24 mouse cellular contexts compared by ENCODE assay signal in the genomic region with DNA sequence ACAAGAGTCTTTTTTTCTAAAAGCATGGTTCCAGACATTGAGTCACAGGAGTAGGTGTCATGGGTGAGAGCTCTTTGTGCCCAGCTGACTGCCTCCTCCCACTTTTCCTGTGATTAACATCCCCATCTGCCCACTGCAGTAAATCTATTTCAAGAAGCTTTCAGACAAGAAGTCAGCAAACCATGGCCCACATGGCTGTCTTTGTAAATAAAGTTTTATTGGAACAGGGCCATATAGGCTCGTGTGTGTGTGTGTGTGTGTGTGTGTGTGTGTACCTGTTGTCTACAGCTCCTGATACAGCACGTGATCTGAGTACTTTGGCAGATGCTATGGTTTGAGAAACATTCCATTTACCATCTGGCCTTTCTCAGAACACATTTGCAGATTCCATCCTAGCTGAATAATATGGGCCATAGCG.
A peak's percentile ranks its signal among the peaks of the same experiment; 100 is the strongest.
DNase-seq lines count a peak whose midpoint lies in the region; ATAC-seq and TF ChIP-seq lines count a peak whose summit lies in the region.
"Had no signal": no experiment of that assay in that cellular context is flagged by ENCODE, and none has a peak within 500 bp of the region (broad histone marks: within the 10 kb centered on the region; RNA-seq: fewer than 3 reads in every experiment).

No protein-coding gene starts in this region.

- no peaks in the 10 kb centered on the region for H3K36me3 ChIP-seq in kidney, postnatal 0 days (ENCODE audit: insufficient read depth, low read length)
- H3K36me3 ChIP-seq: forebrain, embryonic 12.5 days; heart, embryonic 13.5 days; hindbrain, embryonic 13.5 days; limb, embryonic 12.5 days; liver, embryonic 12.5 days; midbrain, embryonic 10.5 days had no signal

- WGBS in kidney, postnatal 0 days, result 39% methylated on average over 3 of the region's 3 CpGs

- intact Hi-C loops in left cerebral cortex, postnatal 36 days (cut with DNase I), result no loop called here

- H3K9me3 ChIP-seq in kidney, postnatal 0 days (replicated peaks; ENCODE audit: low read length), result no peaks in the 10 kb centered on the region
- H3K9me3 ChIP-seq: forebrain, embryonic 12.5 days; heart, embryonic 13.5 days; hindbrain, embryonic 13.5 days; limb, embryonic 12.5 days; liver, embryonic 12.5 days; midbrain, embryonic 10.5 days had no signal

- no peaks in the 10 kb centered on the region for H3K4me1 ChIP-seq in kidney, postnatal 0 days (replicated peaks; ENCODE audit: insufficient read depth, low read length)
- H3K4me1 ChIP-seq: forebrain, embryonic 12.5 days; heart, embryonic 13.5 days; hindbrain, embryonic 13.5 days; limb, embryonic 12.5 days; liver, embryonic 12.5 days; midbrain, embryonic 10.5 days had no signal

- H3K27me3 ChIP-seq in kidney, postnatal 0 days (ENCODE audit: insufficient read depth, low read length), result no peaks in the 10 kb centered on the region
- H3K27me3 ChIP-seq: heart, embryonic 13.5 days; hindbrain, embryonic 13.5 days; limb, embryonic 12.5 days had no signal

- DNase-seq in kidney, postnatal 0 days (ENCODE audit: low spot score), result peak; percentile 30
- no peak for DNase-seq in kidney, postnatal 36 days
- peak; percentile 36 to 60 for DNase-seq in right cerebral cortex, adult 2 months (ENCODE audit: low spot score in 2 of 2)
- no peak for DNase-seq in right cerebral cortex, postnatal 10 days (ENCODE audit: low spot score in 2 of 2)
- peak; percentile 36 to 43 for DNase-seq in layer of hippocampus, adult 8-10 months (ENCODE audit: low spot score in 2 of 2)
- DNase-seq in left cerebral cortex, postnatal 36 days (ENCODE audit: low spot score in 2 of 2), result peak; percentile 35 to 45
- no peak for DNase-seq in MN1 (ENCODE audit: low spot score)
- no peak for DNase-seq in lung, postnatal 4 days
- DNase-seq: cerebellum, adult 8-10 months; gastrocnemius, postnatal 14 days; heart, adult 18-20 months; kidney, adult 2 months; kidney, postnatal 14 days; lung, embryonic 14.5 days; thymus, postnatal 36 days had no signal

- no peak overlapping the region for H3K4me3 ChIP-seq in kidney, postnatal 0 days (replicated peaks; ENCODE audit: low read depth, low read length)
- H3K4me3 ChIP-seq: forebrain, embryonic 12.5 days; heart, embryonic 13.5 days; hindbrain, embryonic 13.5 days; limb, embryonic 12.5 days; liver, embryonic 12.5 days; midbrain, embryonic 10.5 days had no signal

- no peak overlapping the region for H3K9ac ChIP-seq in kidney, postnatal 0 days (ENCODE audit: low read depth, low read length)
- H3K9ac ChIP-seq: forebrain, embryonic 12.5 days; heart, embryonic 13.5 days; hindbrain, embryonic 13.5 days; limb, embryonic 12.5 days; liver, embryonic 12.5 days; lung, embryonic 14.5 days had no signal

- no peak overlapping the region for H3K27ac ChIP-seq in kidney, postnatal 0 days
- H3K27ac ChIP-seq: forebrain, embryonic 12.5 days; heart, embryonic 13.5 days; hindbrain, embryonic 13.5 days; limb, embryonic 12.5 days; liver, embryonic 12.5 days; macrophage; midbrain, embryonic 10.5 days had no signal

- H3K4me2 ChIP-seq in kidney, postnatal 0 days (ENCODE audit: low read length), result no peak overlapping the region
- H3K4me2 ChIP-seq: forebrain, embryonic 12.5 days; heart, embryonic 13.5 days; hindbrain, embryonic 13.5 days; limb, embryonic 12.5 days; liver, embryonic 12.5 days; lung, embryonic 14.5 days had no signal

- ATAC-seq in kidney, postnatal 0 days (replicated peaks; ENCODE audit: low FRiP score, low read depth), result no peak; the same call in 1 of the 2 replicates
- ATAC-seq: inflammation-experienced regulatory T-cells, adult 6 months; liver, embryonic 12.5 days; Patski had no signal

- no peak for TF ChIP-seq CTCF in kidney, postnatal 0 days (IDR thresholded peaks at IDR 0.05; ENCODE audit: low read depth)

Comparison
In these comparisons a context has a peak if more than half of its experiments do, and no peak if none do; other contexts are left out.
1. DNase-seq: peak in kidney, postnatal 0 days (single experiment), right cerebral cortex, adult 2 months (2 of 2), layer of hippocampus, adult 8-10 months (2 of 2) and left cerebral cortex, postnatal 36 days (2 of 2); none in kidney, postnatal 36 days (0 of 2), right cerebral cortex, postnatal 10 days (0 of 2), MN1 (single experiment) and lung, postnatal 4 days (0 of 2).